Mouse (Mus musculus): ENCODE measurements around the gene Pus10.

Pus10 gene

DNA sequence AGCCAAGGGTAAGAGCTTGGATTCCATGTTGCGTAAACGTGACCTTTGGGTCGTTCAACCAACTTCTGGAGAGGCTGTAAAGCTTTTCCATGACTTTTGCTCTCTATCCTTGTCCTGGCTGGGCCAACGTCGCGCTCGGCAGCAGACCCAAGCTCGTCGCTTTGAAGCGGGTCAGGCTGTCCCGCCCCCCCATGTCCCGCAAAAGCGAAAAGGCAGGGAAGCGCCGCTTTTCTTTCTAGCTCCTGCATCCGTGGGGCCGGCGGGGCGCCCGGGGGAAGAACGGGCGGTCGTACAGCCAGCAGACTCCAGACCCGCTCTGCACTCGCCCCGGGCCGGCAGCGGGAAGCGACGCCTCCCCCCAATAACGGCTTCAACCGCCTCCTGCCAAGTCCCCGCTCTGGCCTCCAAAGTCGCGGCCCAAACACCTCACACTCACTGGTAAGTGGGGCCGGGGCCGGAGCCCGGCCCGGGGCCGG, at the start of gene Pus10:
Gene Pus10 (plus strand): TSS at position 364 of the 476 bp plus-strand sequence.
- DNase-seq (ENCODE audit: low spot score), result no peak

- DNase-seq (ENCODE audit: low spot score), result no peak
Measured at GRCm38 (mm10) chr11:23618995-23619394, 46.5 kb upstream of the Pus10 start.

DNA sequence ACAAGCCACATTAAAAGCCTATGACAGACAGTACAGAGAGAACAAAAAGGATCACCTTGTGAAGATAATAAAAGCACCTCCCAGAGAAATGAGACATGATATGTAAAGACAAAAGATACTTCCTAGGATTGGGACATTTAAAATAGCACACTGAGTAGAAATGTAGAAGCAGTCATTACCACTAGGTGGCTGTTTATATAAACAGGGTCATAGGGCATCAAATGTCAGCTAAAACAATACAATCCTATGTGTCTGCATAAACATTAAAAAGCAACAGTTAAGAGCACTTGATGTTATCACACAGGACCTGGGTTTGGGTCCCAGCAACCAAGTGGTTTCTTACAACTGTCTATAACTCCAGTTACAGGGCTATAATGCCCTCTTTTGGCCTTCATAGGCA, 34.8 kb upstream of the Pus10 start:
- DNase-seq (ENCODE audit: low spot score), result no peak

DNA sequence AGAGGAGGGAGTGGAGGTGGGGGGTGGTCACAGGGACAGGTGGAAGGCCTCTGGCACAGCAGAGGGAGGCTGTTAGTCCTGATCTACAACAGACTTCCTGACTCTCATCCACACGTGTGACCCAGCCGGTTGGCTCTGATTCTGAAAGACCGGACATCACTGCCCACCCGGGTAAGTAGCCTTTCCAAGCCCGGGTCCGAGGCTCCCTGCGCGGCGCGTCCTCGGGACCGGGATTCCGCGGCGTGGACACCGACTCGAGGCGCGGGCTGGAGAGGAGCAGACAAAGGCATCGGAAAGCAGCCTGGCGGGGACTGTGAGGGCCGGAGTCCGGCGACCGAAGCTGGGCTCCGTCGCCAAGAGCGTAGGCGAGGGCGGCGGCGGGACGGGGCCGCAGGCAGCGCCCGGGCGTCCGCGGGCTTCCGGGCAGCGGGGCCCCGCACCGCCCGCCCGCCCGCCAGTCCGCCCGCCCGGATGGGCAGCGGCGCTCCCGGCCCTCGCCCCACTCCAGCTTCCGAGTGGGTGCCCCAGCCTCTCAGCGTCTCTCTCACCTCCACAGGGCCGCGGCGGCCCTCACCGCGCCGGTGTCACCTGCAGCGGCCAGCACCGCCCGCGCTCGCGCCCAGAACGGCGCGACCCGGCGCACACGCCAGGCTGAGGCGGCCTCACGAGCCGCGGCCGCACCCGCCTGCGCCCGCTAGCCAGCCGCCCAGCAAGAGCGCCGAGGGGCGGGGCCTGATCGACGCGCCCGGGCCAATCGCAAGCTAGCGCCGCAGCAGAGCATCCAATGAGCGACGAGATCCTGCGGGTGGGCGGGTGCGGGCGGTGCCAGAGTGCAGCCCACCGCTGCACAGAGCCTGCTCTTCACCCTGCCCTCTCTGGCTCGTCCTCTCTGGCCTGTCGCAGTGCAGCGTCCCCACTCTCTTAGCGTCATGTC, 32.3 kb upstream of the Pus10 start, which contains the start of gene 0610010F05Rik:
Gene 0610010F05Rik (minus strand): TSS at position 695 of the 934 bp plus-strand sequence.
- peak; percentile 91 for DNase-seq (ENCODE audit: low spot score)

GRCm38 (mm10) chr11:23633879-23634215, 31.6 kb upstream of the Pus10 start:
- DNase-seq (ENCODE audit: low spot score), result no peak

GRCm38 (mm10) chr11:23634573-23634972, 30.9 kb upstream of the Pus10 start:
- DNase-seq (ENCODE audit: low spot score), result no peak

DNA sequence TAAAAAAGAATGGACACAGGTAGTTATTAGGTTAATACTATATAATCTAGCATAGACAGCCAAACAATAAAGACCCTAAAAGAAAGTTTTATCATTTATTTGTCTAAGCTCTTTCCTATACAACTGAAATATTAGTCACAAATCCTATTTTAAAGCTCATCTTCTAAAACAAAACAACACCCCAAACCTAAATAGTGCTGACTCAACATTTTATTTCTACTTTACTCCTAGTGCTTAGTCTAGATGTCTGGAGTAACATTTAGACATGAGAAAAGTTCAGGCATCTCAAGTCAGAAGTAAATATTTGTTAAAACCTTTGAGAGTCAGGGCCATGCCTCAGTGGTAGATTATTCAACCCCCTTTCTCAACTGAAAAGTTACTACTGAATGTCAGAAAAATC, 18.0 kb upstream of the Pus10 start:
- DNase-seq (ENCODE audit: low spot score), result no peak

GRCm38 (mm10) chr11:23647835-23648234, 17.6 kb upstream of the Pus10 start:
- no peak for DNase-seq (ENCODE audit: low spot score)

GRCm38 (mm10) chr11:23653666-23654065, 11.8 kb upstream of the Pus10 start:
- no peak for DNase-seq (ENCODE audit: low spot score)

GRCm38 (mm10) chr11:23657791-23658190, 7.7 kb upstream of the Pus10 start:
- no peak for DNase-seq (ENCODE audit: low spot score)

GRCm38 (mm10) chr11:23664232-23664631, 1.2 kb upstream of the Pus10 start:
- DNase-seq (ENCODE audit: low spot score), result no peak

GRCm38 (mm10) chr11:23665798-23666501, 476 bp downstream of the Pus10 start, which contains the start of gene Pex13:
TSS of gene Pex13 (minus strand) at chr11:23665959.
- DNase-seq (ENCODE audit: low spot score), result peak; percentile 86

- no peak for DNase-seq (ENCODE audit: low spot score)
Measured at GRCm38 (mm10) chr11:23666526-23666925, 1.1 kb downstream of the Pus10 start.

- peak; percentile 46 for DNase-seq (ENCODE audit: low spot score)
Measured at GRCm38 (mm10) chr11:23667128-23667527, 1.7 kb downstream of the Pus10 start.

- DNase-seq (ENCODE audit: low spot score), result no peak
Measured at GRCm38 (mm10) chr11:23672256-23672749, 6.8 kb downstream of the Pus10 start.

DNA sequence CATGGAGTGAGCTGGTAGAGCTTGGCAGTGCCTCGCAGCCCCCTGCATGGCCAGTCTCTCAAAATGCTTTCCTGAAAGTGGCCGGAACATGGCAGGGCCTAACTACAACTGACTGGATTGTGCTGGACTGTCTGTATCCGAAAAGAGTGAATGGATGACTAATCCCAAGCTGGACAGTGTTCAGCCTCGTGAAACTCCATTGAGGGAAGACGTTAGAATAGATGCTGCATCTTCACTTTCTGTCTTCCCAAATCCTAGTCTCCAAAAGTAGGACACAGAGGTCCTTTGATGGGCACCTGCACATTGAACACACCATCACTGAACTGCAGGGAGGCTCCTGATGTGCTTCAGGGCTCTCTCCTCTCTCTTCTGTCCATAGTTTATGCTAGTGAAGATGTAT, 10.6 kb downstream of the Pus10 start:
- DNase-seq (ENCODE audit: low spot score), result no peak

GRCm38 (mm10) chr11:23679044-23679642, 13.7 kb downstream of the Pus10 start:
- peak; percentile 70 for DNase-seq (ENCODE audit: low spot score)

GRCm38 (mm10) chr11:23680435-23680950, 15.0 kb downstream of the Pus10 start:
- no peak for DNase-seq (ENCODE audit: low spot score)

DNA sequence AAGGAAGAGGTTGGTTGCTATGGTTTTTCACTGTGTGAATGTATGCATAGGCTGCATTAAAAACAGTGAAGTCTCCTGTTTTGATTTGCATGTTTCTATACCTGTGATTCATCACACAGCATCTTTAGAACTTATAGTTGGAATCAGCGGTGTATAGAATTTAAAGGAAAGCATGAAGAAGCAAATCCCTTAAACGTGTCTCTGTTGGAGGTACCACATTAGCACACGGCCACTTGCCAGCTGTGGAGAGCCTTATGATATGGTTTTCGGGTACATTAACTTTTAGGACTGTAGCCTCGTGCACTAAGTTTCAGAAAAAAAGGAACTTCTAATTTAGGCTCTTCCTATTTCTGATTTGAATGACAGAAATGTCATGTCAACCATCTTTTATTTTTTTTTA, 17.1 kb downstream of the Pus10 start:
- no peak for DNase-seq (ENCODE audit: low spot score)

GRCm38 (mm10) chr11:23686671-23687070, 21.2 kb downstream of the Pus10 start:
- no peak for DNase-seq (ENCODE audit: low spot score)

- no peak for DNase-seq (ENCODE audit: low spot score)
Measured at GRCm38 (mm10) chr11:23688060-23688459, 22.6 kb downstream of the Pus10 start.

DNA sequence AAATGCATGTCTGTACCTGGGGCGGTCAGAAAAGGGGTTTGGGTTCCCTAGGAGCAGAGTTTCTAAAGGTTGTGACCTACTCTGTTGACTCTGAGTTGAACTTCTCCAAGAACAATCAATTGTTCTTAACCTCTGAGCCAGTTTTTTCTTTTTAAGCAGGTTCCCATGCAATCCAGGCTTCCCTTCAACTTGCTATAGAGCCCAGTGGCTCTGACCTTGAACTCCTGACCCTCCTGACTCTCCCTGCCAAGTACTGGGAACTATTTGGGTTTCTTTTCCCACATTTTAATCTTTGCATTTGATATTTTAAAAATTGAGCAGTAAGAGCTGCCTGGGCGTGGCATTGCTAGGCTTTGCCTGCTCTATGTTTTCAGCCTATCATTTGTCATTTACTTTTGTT, 27.8 kb downstream of the Pus10 start:
- DNase-seq (ENCODE audit: low spot score), result no peak
